Mouse (Mus musculus) forebrain, postnatal 0 days (tissue): ENCODE results near the gene Cdh22. TPM values are rescaled to one million over a fixed set of nuclear protein-coding genes. Genes with fewer than 3 reads are reported as not detected.

Experiments
- ATAC-seq: fragments of 200-750 bp; cut with Nextera tagmentation; 2 replicates; pipeline ENCODE4 v1.8.0; 2017; ENCODE audit warnings: mild to moderate bottlenecking, moderate library complexity
- DNase-seq: peaks from one replicate; pipeline ENCODE4 v3.0.0-alpha.2; 2015
- H3K27ac ChIP-seq: fragments of 300-500 bp; sonication (generic); 2 replicates; pipeline ENCODE4 v1.5.1; 2014; ENCODE audit warnings: low read depth, mild to moderate bottlenecking, antibody characterized with exemption, low read length, moderate library complexity, mixed read lengths
- H3K27me3 ChIP-seq: fragments of 300-500 bp; sonication (generic); 2 replicates; pipeline ENCODE4 v1.6.1; 2014; ENCODE audit warnings: mild to moderate bottlenecking, low read length, mixed read lengths; ENCODE audit not compliant: insufficient read depth
- H3K36me3 ChIP-seq: fragments of 300-500 bp; sonication (generic); 2 replicates; pipeline ENCODE4 v1.6.1; 2014; ENCODE audit warnings: mild to moderate bottlenecking, moderate library complexity; ENCODE audit not compliant: insufficient read depth
- H3K4me1 ChIP-seq: fragments of 300-500 bp; sonication (generic); 2 replicates; pipeline ENCODE4 v1.6.1; 2014; ENCODE audit warnings: antibody characterized with exemption; ENCODE audit not compliant: insufficient read depth
- H3K4me2 ChIP-seq: fragments of 300-500 bp; sonication (generic); 2 replicates; pipeline ENCODE4 v1.6.1; 2014; ENCODE audit warnings: low read depth, mild to moderate bottlenecking, moderate library complexity
- H3K4me3 ChIP-seq: fragments of 300-500 bp; sonication (generic); 2 replicates; pipeline ENCODE4 v1.5.1; 2014; ENCODE audit warnings: low read depth, low read length, mixed read lengths
- H3K9ac ChIP-seq: fragments of 300-500 bp; sonication (generic); 2 replicates; pipeline ENCODE4 v1.6.1; 2014; ENCODE audit warnings: mild to moderate bottlenecking
- H3K9me3 ChIP-seq: fragments of 300-500 bp; sonication (generic); 2 replicates; pipeline ENCODE4 v1.6.1; 2016; ENCODE audit warnings: low read length
- CTCF ChIP-seq: sonication (generic); IDR thresholded peaks from 2 replicates; pipeline ENCODE4 v1.5.1; 2016; ENCODE audit warnings: antibody characterized with exemption, control low read depth, low read depth
- WGBS: fragments of 180-500 bp; shearing (Covaris S2); extraction: QIAGEN DNeasy Blood & Tissue Kit; methylation state at CpG from one replicate; pipeline ENCODE4 v1.1.7; 2014; 5-methylcytosine and 5-hydroxymethylcytosine counted together
- polyA plus RNA-seq: library from polyadenylated mRNA; unstranded; fragments of >200 nt; fragmentation: Nextera tagmentation; extraction: Ambion mirVana; gene quantifications from 2 replicates; pipeline ENCODE4 v1.2.1, GENCODE M21; 2015
- total RNA-seq: library from RNA; depleted of rRNA; stranded (reverse); fragments of >200 nt; gene quantifications from 2 replicates; pipeline ENCODE4 v1.2.3, GENCODE M21; 2014; rRNA removed

Cdh22 gene
- total and polyA plus RNA-seq, 2 experiments from 2014 or later = 10.4 to 24.6 TPM

DNA sequence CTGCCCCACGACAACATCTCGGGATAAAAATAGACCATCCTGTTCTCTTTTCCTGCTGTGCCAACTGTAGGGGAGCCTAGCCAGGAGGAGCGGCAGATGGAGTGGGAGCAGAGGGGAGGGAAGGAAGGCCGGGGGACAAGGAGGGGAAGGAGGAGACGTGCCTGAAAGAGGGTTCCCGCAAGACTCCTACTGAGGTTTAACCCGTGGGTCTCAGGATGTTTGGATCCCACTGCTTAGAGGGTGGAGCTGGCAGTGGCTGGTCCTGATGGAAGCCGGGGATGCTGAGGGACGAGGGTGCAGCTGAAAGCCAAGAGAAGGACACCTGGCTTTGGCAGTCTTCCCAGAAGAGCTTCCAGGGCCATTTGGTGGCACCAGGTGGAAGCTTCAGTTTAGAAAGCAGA lies 161.3 kb downstream of the Cdh22 start:
- DNase-seq = peak; percentile 71
- no peaks in the 10 kb centered on the region for H3K9me3 ChIP-seq
- peaks cover 7% of the 10 kb centered on the region; the same call in 1 of the 2 replicates for H3K4me1 ChIP-seq
- H3K36me3 ChIP-seq = no peaks in the 10 kb centered on the region
- TF ChIP-seq CTCF = no peak
- peak; percentile 30 for ATAC-seq
- H3K9ac ChIP-seq = 0 out of 2 replicates have a peak overlapping the region, but pooled peaks have one; percentile 11
- H3K4me3 ChIP-seq = no peak overlapping the region
- no peak overlapping the region for H3K27ac ChIP-seq
- WGBS = 10% methylated on average over 8 of the region's 9 CpGs
- peak overlapping the region; percentile 16; the same call in 1 of the 2 replicates for H3K4me2 ChIP-seq
- no peaks in the 10 kb centered on the region; the same call in 1 of the 2 replicates for H3K27me3 ChIP-seq

DNA sequence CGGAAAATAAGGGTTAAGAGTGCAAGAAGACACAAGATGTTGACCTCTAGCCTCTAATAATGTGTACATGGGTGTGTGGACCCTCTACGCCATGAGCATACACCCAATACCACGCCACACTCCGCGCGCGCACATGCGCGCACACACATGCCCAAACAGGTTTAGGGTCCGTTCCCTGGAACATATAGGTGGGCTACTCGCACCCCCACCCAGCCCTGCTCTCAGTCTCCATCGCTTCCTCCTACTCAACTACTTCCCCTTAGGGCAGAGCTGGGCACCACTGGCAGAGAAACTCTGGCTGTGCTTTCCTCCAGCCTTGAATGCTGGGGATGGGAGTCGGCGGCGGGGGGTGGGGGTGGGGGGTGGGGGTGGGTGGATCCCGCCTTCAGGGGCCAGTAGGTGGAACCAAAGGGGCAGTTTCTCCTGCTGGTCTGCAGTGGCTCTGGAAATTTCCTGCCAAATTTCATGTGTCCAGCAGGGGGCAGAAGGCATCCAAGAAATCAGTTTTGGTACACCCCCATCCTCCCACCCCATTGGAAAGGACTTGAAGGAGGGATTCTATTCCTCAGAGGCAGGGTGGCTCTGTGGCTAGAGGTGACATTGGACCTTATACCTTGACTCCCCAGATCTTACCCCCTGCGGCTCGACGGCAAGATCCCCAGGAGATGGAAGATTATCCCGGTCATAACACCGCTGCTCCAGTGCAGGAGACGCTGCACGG lies 164.4 kb downstream of the Cdh22 start:
- no peaks in the 10 kb centered on the region; the same call in 1 of the 2 replicates for H3K4me1 ChIP-seq
- H3K36me3 ChIP-seq = no peaks in the 10 kb centered on the region
- peak; percentile 86 for TF ChIP-seq CTCF
- H3K9me3 ChIP-seq = no peaks in the 10 kb centered on the region
- ATAC-seq = peak; percentile 42; the same call in 1 of the 2 replicates
- 14% methylated on average over 23 of the region's 23 CpGs for WGBS
- DNase-seq = peak; percentile 84
- no peak overlapping the region for H3K4me3 ChIP-seq
- H3K27me3 ChIP-seq = no peaks in the 10 kb centered on the region
- no peak overlapping the region for H3K9ac ChIP-seq
- peak overlapping the region; percentile 24 for H3K4me2 ChIP-seq
- H3K27ac ChIP-seq = no peak overlapping the region

DNA sequence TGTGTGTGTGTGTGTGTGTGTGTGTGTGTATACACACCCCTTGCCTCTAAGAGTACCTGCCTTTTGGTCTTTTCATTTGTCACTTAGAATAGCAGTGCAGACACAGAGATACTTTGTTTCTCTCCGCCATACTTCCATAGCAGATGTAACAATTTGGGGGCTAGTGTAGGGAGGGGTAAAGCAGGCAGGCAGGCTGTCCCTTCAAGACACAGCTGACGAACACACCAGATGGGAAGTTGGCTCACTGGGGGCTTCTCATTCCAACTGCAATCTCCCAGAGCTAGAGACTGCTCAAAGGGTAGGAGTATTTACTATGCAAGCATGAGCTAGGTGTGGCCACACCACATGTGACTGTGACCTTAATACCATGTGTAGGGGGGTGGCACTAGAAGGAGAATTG lies 165.8 kb downstream of the Cdh22 start:
- no peak overlapping the region for H3K27ac ChIP-seq
- no peaks in the 10 kb centered on the region for H3K9me3 ChIP-seq
- no peak overlapping the region for H3K4me2 ChIP-seq
- TF ChIP-seq CTCF = no peak
- ATAC-seq = peak; percentile 47
- no peaks in the 10 kb centered on the region; the same call in 1 of the 2 replicates for H3K4me1 ChIP-seq
- 44% methylated on average over 2 of the region's 2 CpGs for WGBS
- H3K9ac ChIP-seq = no peak overlapping the region
- no peak overlapping the region for H3K4me3 ChIP-seq
- H3K27me3 ChIP-seq = no peaks in the 10 kb centered on the region
- DNase-seq = peak; percentile 70
- no peaks in the 10 kb centered on the region for H3K36me3 ChIP-seq

DNA sequence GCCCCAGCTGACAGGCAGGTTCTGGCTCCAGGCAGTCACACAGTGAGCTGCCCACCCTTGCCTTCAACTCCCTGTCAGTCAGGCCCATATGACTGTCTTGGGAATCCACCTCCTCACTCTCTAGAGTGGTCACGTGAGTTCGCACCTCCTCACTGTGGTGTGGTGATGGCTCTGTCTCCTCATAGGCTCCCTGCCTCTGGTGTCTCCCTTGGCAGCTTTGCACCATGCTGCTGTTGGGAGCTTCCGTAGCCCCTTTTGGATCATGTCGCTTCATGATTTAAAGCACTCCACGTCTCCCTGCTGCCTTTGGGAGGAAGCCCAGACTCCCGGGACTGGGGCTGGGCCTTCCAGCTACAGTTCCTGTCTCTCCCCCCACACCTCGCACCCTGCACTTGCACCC lies 170.2 kb downstream of the Cdh22 start:
- no peak overlapping the region for H3K4me2 ChIP-seq
- no peak overlapping the region for H3K27ac ChIP-seq
- H3K9me3 ChIP-seq = no peaks in the 10 kb centered on the region
- H3K4me1 ChIP-seq = no peaks in the 10 kb centered on the region; the same call in 1 of the 2 replicates
- no peaks in the 10 kb centered on the region for H3K36me3 ChIP-seq
- ATAC-seq (peak; percentile 70), DNase-seq (peak; percentile 38)
- H3K4me3 ChIP-seq = no peak overlapping the region
- TF ChIP-seq CTCF = no peak
- H3K9ac ChIP-seq = no peak overlapping the region
- 57% methylated on average over 7 of the region's 7 CpGs for WGBS
- H3K27me3 ChIP-seq = no peaks in the 10 kb centered on the region

DNA sequence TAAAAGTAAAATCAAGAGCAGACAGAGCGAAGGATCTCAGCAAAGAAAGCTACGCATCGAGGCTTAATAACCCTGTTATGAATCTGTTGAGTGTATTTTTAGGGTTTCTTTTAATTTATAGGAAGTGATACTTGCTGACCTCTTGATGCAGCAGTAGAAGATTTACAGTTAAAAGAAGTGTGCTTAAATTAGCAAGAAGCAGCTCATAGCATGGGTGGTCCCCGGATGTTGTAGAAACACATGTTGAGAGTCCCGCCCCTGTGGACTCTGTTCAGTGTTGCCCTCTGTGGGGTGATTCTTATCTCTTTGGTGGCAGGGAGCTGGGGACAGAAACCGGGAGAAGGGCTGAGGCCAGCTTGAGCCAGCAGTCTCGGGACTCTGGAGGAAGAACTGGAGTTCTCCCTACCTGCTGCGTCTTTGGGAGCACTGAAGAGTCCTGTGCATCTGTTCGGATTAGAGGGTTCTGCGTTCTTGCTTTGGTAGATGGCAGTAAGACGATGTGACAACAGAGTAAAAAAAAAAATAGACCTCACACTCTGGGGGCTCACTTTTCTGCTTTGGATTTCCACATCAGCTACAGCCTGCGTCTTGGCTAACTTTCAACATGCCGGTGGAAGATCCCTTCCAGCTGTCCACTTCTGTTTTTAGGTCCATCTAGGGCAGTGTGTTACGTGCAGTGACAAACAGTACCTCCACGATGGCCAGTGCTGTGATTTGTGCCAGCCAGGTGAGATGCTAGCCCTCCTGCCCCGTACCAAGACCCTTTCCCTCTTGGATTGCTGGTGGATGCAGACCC lies 172.8 kb downstream of the Cdh22 start:
- no peaks in the 10 kb centered on the region for H3K36me3 ChIP-seq
- H3K4me3 ChIP-seq = no peak overlapping the region
- WGBS = 84% methylated on average over 16 of the region's 16 CpGs
- no peaks in the 10 kb centered on the region for H3K9me3 ChIP-seq
- no peak for TF ChIP-seq CTCF
- no peak for ATAC-seq
- no peak overlapping the region for H3K4me2 ChIP-seq
- no peaks in the 10 kb centered on the region for H3K27me3 ChIP-seq
- H3K4me1 ChIP-seq = no peaks in the 10 kb centered on the region
- DNase-seq = no peak
- H3K9ac ChIP-seq = no peak overlapping the region
- H3K27ac ChIP-seq = no peak overlapping the region

Other genes starting within 250 kb of the Cdh22 start
- 81.8 and 96.3 TPM in 2 replicates for gene Ncoa5, start 200.0 kb downstream of the Cdh22 start, total RNA-seq
- 49.2 and 64.4 TPM in 2 replicates for gene Ncoa5, start 200.0 kb downstream of the Cdh22 start, polyA plus RNA-seq
- gene Cd40, start 179.2 kb downstream of the Cdh22 start, total RNA-seq = 5.0 TPM in 2 replicates
- 4.7 and 7.0 TPM in 2 replicates for gene Cd40, start 179.2 kb downstream of the Cdh22 start, polyA plus RNA-seq
- gene 1700025C18Rik, start 144.1 kb downstream of the Cdh22 start, total RNA-seq = not detected in 2 replicates
- gene 1700025C18Rik, start 144.1 kb downstream of the Cdh22 start, polyA plus RNA-seq = not detected in 2 replicates
- 66.9 and 85.8 TPM in 2 replicates for gene Slc35c2, start 53.0 kb upstream of the Cdh22 start, total RNA-seq
- gene Slc35c2, start 53.0 kb upstream of the Cdh22 start, polyA plus RNA-seq = 62.7 and 65.8 TPM in 2 replicates
- 78.8 and 80.9 TPM in 2 replicates for gene Elmo2, start 91.6 kb upstream of the Cdh22 start, total RNA-seq
- 68.6 and 84.5 TPM in 2 replicates for gene Elmo2, start 91.6 kb upstream of the Cdh22 start, polyA plus RNA-seq
- gene Zfp663, start 133.9 kb upstream of the Cdh22 start, total RNA-seq = 3.2 and 14.4 TPM in 2 replicates
- 2.1 and 3.3 TPM in 2 replicates for gene Zfp663, start 133.9 kb upstream of the Cdh22 start, polyA plus RNA-seq
- 16.7 and 22.4 TPM in 2 replicates for gene Zfp334, start 153.4 kb upstream of the Cdh22 start, total RNA-seq
- 2.8 and 4.6 TPM in 2 replicates for gene Zfp334, start 153.4 kb upstream of the Cdh22 start, polyA plus RNA-seq
- gene Ocstamp, start 165.6 kb upstream of the Cdh22 start, total RNA-seq = not detected in 2 replicates
- not detected in 2 replicates for gene Ocstamp, start 165.6 kb upstream of the Cdh22 start, polyA plus RNA-seq
- gene Slc13a3, start 238.4 kb upstream of the Cdh22 start, total RNA-seq = 12.7 and 24.3 TPM in 2 replicates
- 14.4 and 18.0 TPM in 2 replicates for gene Slc13a3, start 238.4 kb upstream of the Cdh22 start, polyA plus RNA-seq